Mouse (Mus musculus) megakaryocyte, embryonic 14.5 days (primary cell): ENCODE measurements around the gene Celf5. TPM values are rescaled to one million over a fixed set of nuclear protein-coding genes. Genes with fewer than 3 reads are reported as not detected.

Experiments used
- H3K27me3 ChIP-seq: replicated peaks from 2 replicates; pipeline ENCODE3; 2012; ENCODE audit warnings: inconsistent platforms
- H3K36me3 ChIP-seq: replicated peaks from 2 replicates; pipeline ENCODE3; 2012; ENCODE audit warnings: low read length, inconsistent platforms, mixed read lengths
- H3K4me1 ChIP-seq: 2 replicates; pipeline ENCODE4 v1.6.1; 2012; ENCODE audit warnings: inconsistent platforms
- H3K4me3 ChIP-seq: replicated peaks from 2 replicates; pipeline ENCODE3; 2012; ENCODE audit warnings: moderate library complexity, mild to moderate bottlenecking, inconsistent platforms
- H3K9me3 ChIP-seq: 2 replicates; pipeline ENCODE4 v1.6.1; 2012; ENCODE audit warnings: inconsistent platforms
- FLI1 ChIP-seq: IDR thresholded peaks from 2 replicates; pipeline ENCODE4 v1.6.1; 2012; ENCODE audit warnings: low read length, inconsistent platforms, mixed read lengths
- GATA1 ChIP-seq: IDR thresholded peaks from 3 replicates; pipeline ENCODE4 v1.6.1; 2012; ENCODE audit warnings: mixed read lengths, low read length, inconsistent platforms, borderline replicate concordance
- polyA plus RNA-seq: library from polyadenylated mRNA; stranded (reverse); fragments of >175 nt; gene quantifications from 2 replicates; pipeline ENCODE4 v1.2.3, GENCODE M21; 2012; ENCODE audit warnings: low replicate concordance; ENCODE audit not compliant: insufficient read depth

The Celf5 gene
- 1.3 and 3.3 TPM in 2 replicates for polyA plus RNA-seq

DNA sequence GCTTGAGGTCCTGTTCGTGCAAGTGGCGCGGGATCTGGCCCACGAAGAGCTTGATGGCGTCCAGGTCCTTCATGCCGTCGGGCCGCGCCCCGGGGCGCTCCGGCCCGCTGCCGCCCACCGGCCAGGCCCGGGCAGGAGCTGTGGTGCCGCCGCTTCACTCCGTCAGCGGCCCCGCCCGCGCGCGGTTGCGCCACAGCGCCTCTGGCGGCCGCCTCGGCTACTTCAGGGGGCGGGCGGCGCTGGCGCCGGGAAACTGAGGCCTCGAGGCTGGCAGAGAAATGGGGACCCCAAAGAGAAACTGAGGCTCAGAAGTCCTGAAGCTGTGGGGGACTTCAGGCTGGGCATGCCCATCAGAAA lies at the start of gene Celf5:
Celf5 (minus strand) TSS at position 177 of the 357 bp plus-strand sequence.
- Histone ChIP-seq H3K27me3 (peaks cover 45% of the 10 kb centered on the region), H3K4me1 (peaks cover 50% of the 10 kb centered on the region), H3K4me3 (peak within 1 kb of the TSS; percentile 92), H3K36me3 (peaks cover 21% of the 10 kb centered on the region), H3K9me3 (no peaks in the 10 kb centered on the region)
- TF ChIP-seq GATA1 (no peak), FLI1 (no peak)

DNA sequence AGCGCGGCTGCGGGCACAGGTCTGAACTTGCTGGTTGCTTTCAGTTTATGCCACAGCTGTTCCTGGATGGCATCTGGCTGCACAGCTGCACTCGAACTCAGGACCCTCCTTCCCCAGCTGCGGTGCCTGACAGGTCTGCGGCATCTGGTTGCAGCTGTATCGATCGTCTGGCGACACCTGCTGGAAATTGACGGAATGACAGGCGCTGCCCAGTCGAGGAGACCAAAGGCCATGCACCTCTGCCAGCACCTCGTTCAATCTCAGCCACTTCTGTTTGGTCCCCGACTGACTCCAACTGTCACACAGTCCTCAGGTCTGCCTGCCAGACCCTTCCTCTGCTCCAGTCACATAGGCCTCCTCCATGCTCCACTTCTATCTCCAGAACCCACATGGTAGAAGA lies 44.3 kb upstream of the Celf5 start:
- H3K27me3 ChIP-seq, result no peaks in the 10 kb centered on the region
- peaks cover 81% of the 10 kb centered on the region for H3K4me1 ChIP-seq
- peaks cover 44% of the 10 kb centered on the region for H3K36me3 ChIP-seq
- TF ChIP-seq FLI1 (no peak), GATA1 (no peak)
- H3K9me3 ChIP-seq, result 0 out of 2 replicates have a peak, but pooled peaks cover 2% of the 10 kb centered on the region
- peak overlapping the region; percentile 69 for H3K4me3 ChIP-seq

DNA sequence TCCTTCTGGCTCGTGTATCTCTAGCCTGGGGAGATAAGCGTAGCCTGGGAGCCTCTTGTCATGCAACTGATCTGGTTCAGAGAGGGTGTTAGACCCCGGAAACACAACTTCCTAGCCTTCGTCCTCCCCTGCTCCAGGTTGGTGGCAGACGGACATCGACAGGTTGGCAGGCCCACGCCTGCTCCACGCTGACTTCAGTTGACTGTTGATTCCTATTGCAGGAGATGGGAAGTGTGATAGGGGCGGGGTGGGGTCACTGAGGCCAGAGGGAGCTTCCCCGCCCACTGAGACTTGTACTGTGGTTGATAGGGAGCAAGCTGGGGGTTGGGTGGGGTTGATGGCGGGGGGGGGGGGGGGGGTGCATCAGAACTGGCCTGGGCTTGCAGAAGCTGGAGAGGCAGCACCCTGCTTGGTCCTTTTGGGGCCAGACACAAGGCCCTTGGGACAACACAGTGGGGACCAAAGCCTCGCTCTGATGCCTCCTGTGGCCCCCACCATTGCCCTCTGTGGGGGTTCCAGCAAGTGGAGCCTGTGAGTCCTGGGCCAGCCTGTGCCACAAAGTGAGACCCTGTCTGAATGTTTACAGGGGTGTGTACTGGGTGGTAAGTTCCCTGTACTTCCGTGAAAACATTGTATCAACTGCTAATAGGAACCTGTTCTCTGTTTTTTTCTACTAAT lies 42.6 kb upstream of the Celf5 start:
- Histone ChIP-seq H3K27me3 (no peaks in the 10 kb centered on the region), H3K4me3 (peak overlapping the region; percentile 93), H3K36me3 (peaks cover 35% of the 10 kb centered on the region), H3K4me1 (peaks cover 81% of the 10 kb centered on the region), H3K9me3 (0 out of 2 replicates have a peak, but pooled peaks cover 2% of the 10 kb centered on the region)
- TF ChIP-seq FLI1 (no peak), GATA1 (no peak)

DNA sequence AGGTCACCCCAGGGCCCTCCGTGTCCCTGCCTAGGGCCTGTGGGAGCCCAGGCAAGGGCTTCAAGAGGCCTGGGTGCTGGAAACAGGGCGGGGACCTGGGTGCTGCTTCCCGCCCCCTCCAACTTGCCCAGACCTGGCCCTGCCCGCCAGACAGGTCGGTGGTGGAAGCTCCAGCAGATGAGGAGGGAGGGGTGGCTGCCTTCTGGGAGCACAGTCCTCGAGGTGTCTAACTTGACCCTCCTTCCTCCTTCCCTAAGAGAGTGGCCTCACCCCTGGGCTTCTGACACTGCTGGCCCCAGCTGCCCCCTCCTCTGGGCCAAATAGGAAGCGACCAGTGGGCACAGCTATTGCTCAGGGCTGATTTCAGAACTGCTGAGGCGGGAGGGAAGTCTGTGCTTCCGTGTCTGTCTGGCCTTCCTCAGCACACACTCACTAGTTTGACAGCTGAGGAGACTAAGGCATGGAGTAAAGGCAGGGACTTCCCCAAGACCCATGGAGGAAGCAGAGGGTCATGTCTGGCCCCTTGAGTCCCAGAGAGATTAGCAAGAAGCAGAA lies 41.6 kb upstream of the Celf5 start, which contains the start of gene Gna15:
Gna15 (minus strand) TSS at position 175 of the 555 bp plus-strand sequence.
- TF ChIP-seq FLI1, result no peak
- TF ChIP-seq GATA1, result no peak
- H3K4me1 ChIP-seq, result peaks cover 81% of the 10 kb centered on the region
- peaks cover 25% of the 10 kb centered on the region for H3K36me3 ChIP-seq
- peak within 1 kb of the TSS; percentile 93 for H3K4me3 ChIP-seq
- 0 out of 2 replicates have a peak, but pooled peaks cover 2% of the 10 kb centered on the region for H3K9me3 ChIP-seq
- no peaks in the 10 kb centered on the region for H3K27me3 ChIP-seq

DNA sequence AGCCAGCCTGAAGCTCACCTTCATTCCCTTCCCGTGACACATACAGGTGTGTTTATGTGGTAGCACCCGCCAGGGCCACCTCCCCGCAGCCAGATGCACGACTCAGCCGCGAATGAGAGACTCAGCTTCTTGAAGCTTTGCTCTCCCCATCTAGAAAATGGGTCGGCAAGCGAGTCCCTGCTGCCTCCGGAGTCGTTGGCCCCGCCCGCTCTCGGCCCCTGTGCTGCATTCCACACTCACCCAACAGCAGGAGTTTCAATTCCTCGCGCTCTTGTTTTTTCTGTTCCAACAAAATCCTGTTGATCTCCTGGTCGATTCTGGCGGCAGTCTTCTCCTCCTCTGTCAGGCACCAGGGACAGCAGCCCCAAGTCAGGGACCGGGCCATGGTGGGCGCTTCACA lies 41.1 kb upstream of the Celf5 start:
- H3K36me3 ChIP-seq, result peaks cover 19% of the 10 kb centered on the region
- H3K4me3 ChIP-seq, result peak overlapping the region; percentile 93
- TF ChIP-seq GATA1 (no peak), FLI1 (no peak)
- H3K4me1 ChIP-seq, result peaks cover 84% of the 10 kb centered on the region
- no peaks in the 10 kb centered on the region for H3K27me3 ChIP-seq
- 0 out of 2 replicates have a peak, but pooled peaks cover 2% of the 10 kb centered on the region for H3K9me3 ChIP-seq

DNA sequence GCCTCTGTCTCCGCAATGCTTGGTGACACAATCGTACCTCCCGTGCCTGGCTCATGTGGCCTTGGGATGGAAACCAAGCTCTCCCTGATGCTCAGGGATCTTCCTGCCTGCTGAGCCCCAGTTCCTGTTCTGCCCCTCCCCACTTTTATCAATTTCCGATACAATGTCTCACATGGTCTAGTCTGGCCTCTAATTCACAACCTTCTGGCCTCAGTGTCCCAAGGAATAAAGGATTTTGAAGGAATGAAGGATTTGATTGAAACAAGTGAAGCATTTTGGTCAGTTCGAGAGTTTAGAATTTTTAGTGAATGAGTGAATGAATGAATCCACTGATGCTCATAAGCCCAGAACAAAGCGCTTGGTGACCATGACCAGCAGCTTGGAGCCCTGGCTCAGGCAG lies 40.6 kb upstream of the Celf5 start:
- TF ChIP-seq FLI1, result no peak
- TF ChIP-seq GATA1, result no peak
- peaks cover 88% of the 10 kb centered on the region for H3K4me1 ChIP-seq
- H3K36me3 ChIP-seq, result peaks cover 18% of the 10 kb centered on the region
- H3K9me3 ChIP-seq, result 0 out of 2 replicates have a peak, but pooled peaks cover 2% of the 10 kb centered on the region
- no peaks in the 10 kb centered on the region for H3K27me3 ChIP-seq
- peak overlapping the region; percentile 93 for H3K4me3 ChIP-seq

DNA sequence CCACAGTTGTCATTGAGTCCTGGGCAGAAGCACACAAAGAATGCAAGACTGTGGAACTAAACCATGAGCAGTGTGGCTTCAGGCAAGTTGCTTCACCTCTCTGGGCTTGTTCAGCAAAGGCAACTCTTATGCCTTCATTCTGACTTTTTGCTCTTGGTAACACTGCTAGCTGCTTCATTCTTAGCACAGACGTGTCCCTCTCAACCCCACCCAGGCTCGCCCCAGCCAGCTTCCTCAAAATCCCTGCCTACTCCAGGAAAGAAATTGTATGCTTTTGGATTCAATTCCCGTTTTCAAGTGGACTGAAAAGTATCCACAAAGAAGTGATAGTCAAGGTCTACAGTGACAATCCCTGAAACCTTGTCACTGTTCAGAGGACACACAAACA lies 37.5 kb upstream of the Celf5 start:
- Histone ChIP-seq H3K4me1 (peaks cover 77% of the 10 kb centered on the region), H3K4me3 (peak overlapping the region; percentile 81)
- TF ChIP-seq FLI1 (no peak), GATA1 (no peak)

DNA sequence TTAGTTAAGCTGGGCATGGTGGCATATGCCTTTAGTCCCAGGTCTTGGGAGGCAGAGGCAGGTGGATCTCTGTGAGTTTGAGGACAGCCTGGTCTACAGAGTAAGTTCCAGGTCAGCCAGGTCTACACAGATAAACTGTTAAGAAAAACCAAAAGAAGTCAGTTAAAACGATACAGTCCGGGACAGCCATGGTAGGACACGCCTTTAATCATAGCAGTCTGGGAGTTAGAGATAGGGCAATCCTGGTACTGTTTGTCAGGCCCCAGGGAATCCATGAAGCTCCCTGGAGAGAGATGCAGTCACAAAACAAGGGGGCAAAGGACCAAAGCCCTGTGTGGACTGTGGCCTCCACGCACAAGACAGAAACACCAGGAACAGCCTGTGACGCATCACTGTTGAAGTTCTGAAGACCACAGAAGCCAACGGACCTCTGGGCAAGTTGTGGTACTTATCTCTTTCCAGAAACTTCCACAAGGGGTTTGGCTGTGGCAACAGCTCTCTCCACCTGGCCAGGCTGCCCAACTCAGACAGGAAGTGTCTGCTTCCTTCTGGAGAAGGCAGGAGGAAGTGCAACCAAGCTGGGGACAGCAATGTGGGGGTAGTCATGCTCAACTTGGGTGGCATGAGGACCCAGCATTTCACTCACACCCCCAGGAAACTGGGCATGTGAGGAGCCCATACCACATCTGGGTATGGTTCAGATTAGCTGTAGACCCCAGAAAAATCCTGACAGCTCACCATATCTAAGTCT lies 36.9 kb upstream of the Celf5 start:
- Histone ChIP-seq H3K4me1 (peaks cover 73% of the 10 kb centered on the region), H3K4me3 (peak overlapping the region; percentile 81), H3K27me3 (no peaks in the 10 kb centered on the region), H3K36me3 (peaks cover 34% of the 10 kb centered on the region), H3K9me3 (peaks cover 3% of the 10 kb centered on the region)
- peak; percentile 71; the same call in 1 of the 2 replicates for TF ChIP-seq FLI1
- TF ChIP-seq GATA1, result no peak; the same call in 2 of the 3 replicates

More for the DNA sequence above, 37.5 kb upstream of the Celf5 start:
- Histone ChIP-seq H3K36me3 (peaks cover 29% of the 10 kb centered on the region), H3K27me3 (no peaks in the 10 kb centered on the region), H3K9me3 (no peaks in the 10 kb centered on the region)

DNA sequence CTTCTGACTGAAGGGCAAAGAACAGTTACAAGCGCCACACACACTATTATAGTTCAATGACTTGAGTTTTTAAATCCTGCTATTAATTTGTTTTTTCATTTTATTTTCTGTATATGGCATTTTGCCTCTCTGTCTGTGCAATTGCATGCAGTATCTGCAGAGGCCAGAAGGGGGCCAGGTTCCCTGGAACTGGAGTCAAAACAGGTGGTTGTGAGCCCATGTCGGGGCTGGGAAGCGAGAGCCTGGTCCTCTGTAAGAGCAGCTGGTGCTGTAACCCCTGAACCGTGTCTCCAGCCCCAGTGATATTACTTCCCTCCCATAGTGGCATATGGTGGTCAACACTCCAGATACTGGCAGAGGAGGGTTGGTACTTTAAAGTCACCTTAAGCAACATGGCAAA lies 36.0 kb upstream of the Celf5 start:
- Histone ChIP-seq H3K9me3 (peaks cover 12% of the 10 kb centered on the region), H3K27me3 (no peaks in the 10 kb centered on the region), H3K4me3 (peak overlapping the region; percentile 62), H3K36me3 (peaks cover 43% of the 10 kb centered on the region), H3K4me1 (peaks cover 67% of the 10 kb centered on the region)
- TF ChIP-seq GATA1, result no peak
- no peak for TF ChIP-seq FLI1
